Comparison of ENCODE assay signal across 9 mouse cellular contexts in genomic region chr6:112050548-112051184, GRCm38 (mm10).
A peak's percentile ranks its signal among the peaks of the same experiment; 100 is the strongest.
DNase-seq lines count a peak whose midpoint lies in the region; ATAC-seq and TF ChIP-seq lines count a peak whose summit lies in the region.
"Had no signal": no experiment of that assay in that cellular context is flagged by ENCODE, and none has a peak within 500 bp of the region (broad histone marks: within the 10 kb centered on the region; RNA-seq: fewer than 3 reads in every experiment).

No protein-coding gene starts in this region.

- no peak overlapping the region for H3K4me2 ChIP-seq in neural tube, embryonic 12.5 days (replicated peaks)
- no peak overlapping the region for H3K4me2 ChIP-seq in hindbrain, postnatal 0 days (ENCODE audit: low read depth, low read length)
- no peak overlapping the region for H3K4me2 ChIP-seq in neural tube, embryonic 13.5 days

- DNase-seq in frontal cortex, postnatal 10 days (ENCODE audit: low spot score in 2 of 2) = peak; percentile 7 to 12
- DNase-seq in frontal cortex, postnatal 25 days (ENCODE audit: low spot score in 2 of 2) = no peak
- no peak for DNase-seq in neural tube, embryonic 10.5 days (ENCODE audit: extremely low spot score, low spot score)
- peak; percentile 83 for DNase-seq in hindbrain, postnatal 0 days (ENCODE audit: low spot score)
- no peak for DNase-seq in kidney, postnatal 25 days
- no peak for DNase-seq in kidney, postnatal 36 days
- DNase-seq: right cerebral cortex, postnatal 25 days had no signal

- H3K4me1 ChIP-seq in neural tube, embryonic 12.5 days = no peaks in the 10 kb centered on the region; the same call in 1 of the 2 replicates
- peaks cover 4% of the 10 kb centered on the region; the same call in 1 of the 2 replicates for H3K4me1 ChIP-seq in hindbrain, postnatal 0 days (ENCODE audit: insufficient read depth, low read length)
- H3K4me1 ChIP-seq in neural tube, embryonic 13.5 days (replicated peaks) = no peaks in the 10 kb centered on the region

- 0 out of 2 replicates have a peak, but pooled peaks have one; percentile 4 for TF ChIP-seq CTCF in hindbrain, postnatal 0 days (IDR thresholded peaks at IDR 0.05; ENCODE audit: low read depth)

- no peak overlapping the region for H3K9ac ChIP-seq in neural tube, embryonic 12.5 days
- no peak overlapping the region for H3K9ac ChIP-seq in hindbrain, postnatal 0 days (replicated peaks; ENCODE audit: low read length)
- no peak overlapping the region for H3K9ac ChIP-seq in neural tube, embryonic 13.5 days

- H3K27me3 ChIP-seq in neural tube, embryonic 12.5 days (replicated peaks) = no peaks in the 10 kb centered on the region
- no peaks in the 10 kb centered on the region for H3K27me3 ChIP-seq in hindbrain, postnatal 0 days (ENCODE audit: insufficient read depth, low read length)
- no peaks in the 10 kb centered on the region for H3K27me3 ChIP-seq in neural tube, embryonic 13.5 days

- ATAC-seq in neural tube, embryonic 12.5 days (ENCODE audit: low FRiP score, low read depth) = 0 out of 2 replicates have a peak, but pooled peaks have one; percentile 33
- ATAC-seq in hindbrain, postnatal 0 days = peak; percentile 95
- peak; percentile 81 for ATAC-seq in neural tube, embryonic 13.5 days (ENCODE audit: low read depth)

- H3K36me3 ChIP-seq in neural tube, embryonic 12.5 days = no peaks in the 10 kb centered on the region
- no peaks in the 10 kb centered on the region for H3K36me3 ChIP-seq in hindbrain, postnatal 0 days (ENCODE audit: insufficient read depth, low read length)
- H3K36me3 ChIP-seq in neural tube, embryonic 13.5 days = no peaks in the 10 kb centered on the region

- H3K4me3 ChIP-seq in neural tube, embryonic 12.5 days = no peak overlapping the region
- no peak overlapping the region for H3K4me3 ChIP-seq in hindbrain, postnatal 0 days (ENCODE audit: low read length)
- H3K4me3 ChIP-seq in neural tube, embryonic 13.5 days = no peak overlapping the region

- no peak overlapping the region for H3K27ac ChIP-seq in neural tube, embryonic 12.5 days
- H3K27ac ChIP-seq in hindbrain, postnatal 0 days = peak overlapping the region; percentile 27; the same call in 1 of the 2 replicates
- 0 out of 2 replicates have a peak overlapping the region, but pooled peaks have one; percentile 18 for H3K27ac ChIP-seq in neural tube, embryonic 13.5 days (replicated peaks)

- WGBS in neural tube, embryonic 12.5 days = 86% methylated on average over 6 of the region's 6 CpGs
- 56% methylated on average over 6 of the region's 6 CpGs for WGBS in hindbrain, postnatal 0 days
- WGBS in neural tube, embryonic 13.5 days = 79% methylated on average over 6 of the region's 6 CpGs

- H3K9me3 ChIP-seq in neural tube, embryonic 12.5 days = no peaks in the 10 kb centered on the region
- H3K9me3 ChIP-seq in hindbrain, postnatal 0 days (ENCODE audit: low read length) = no peaks in the 10 kb centered on the region
- no peaks in the 10 kb centered on the region for H3K9me3 ChIP-seq in neural tube, embryonic 13.5 days

Comparison
In these comparisons a context has a peak if more than half of its experiments do, and no peak if none do; other contexts are left out.
1. DNase-seq: peak in frontal cortex, postnatal 10 days (2 of 2) and hindbrain, postnatal 0 days (single experiment); none in frontal cortex, postnatal 25 days (0 of 2), neural tube, embryonic 10.5 days (single experiment), kidney, postnatal 25 days (0 of 2) and kidney, postnatal 36 days (0 of 2).
2. ATAC-seq: peak in every context shown above with its lines; median percentile 95 in hindbrain, postnatal 0 days; 81 in neural tube, embryonic 13.5 days; 33 in neural tube, embryonic 12.5 days.